Mouse (Mus musculus) adrenal gland, postnatal 10 days (tissue): ENCODE measurements around the gene 1600002K03Rik. TPM values are rescaled to one million over a fixed set of nuclear protein-coding genes. Genes with fewer than 3 reads are reported as not detected.
A peak's percentile ranks its signal among the peaks of the same experiment; 100 is the strongest.

ENCODE experiments used
- DNase-seq: peaks from one replicate; pipeline ENCODE4 v3.0.0; 2021; ENCODE audit warnings: mixed read lengths
- total RNA-seq, 2 experiments: library from RNA; stranded (reverse); gene quantifications; 2 replicates each; pipeline ENCODE4 v1.2.3; 2021

1600002K03Rik gene
- total RNA-seq, 2 experiments from 2014 or later, result 6.4 to 7.7 TPM

DNA sequence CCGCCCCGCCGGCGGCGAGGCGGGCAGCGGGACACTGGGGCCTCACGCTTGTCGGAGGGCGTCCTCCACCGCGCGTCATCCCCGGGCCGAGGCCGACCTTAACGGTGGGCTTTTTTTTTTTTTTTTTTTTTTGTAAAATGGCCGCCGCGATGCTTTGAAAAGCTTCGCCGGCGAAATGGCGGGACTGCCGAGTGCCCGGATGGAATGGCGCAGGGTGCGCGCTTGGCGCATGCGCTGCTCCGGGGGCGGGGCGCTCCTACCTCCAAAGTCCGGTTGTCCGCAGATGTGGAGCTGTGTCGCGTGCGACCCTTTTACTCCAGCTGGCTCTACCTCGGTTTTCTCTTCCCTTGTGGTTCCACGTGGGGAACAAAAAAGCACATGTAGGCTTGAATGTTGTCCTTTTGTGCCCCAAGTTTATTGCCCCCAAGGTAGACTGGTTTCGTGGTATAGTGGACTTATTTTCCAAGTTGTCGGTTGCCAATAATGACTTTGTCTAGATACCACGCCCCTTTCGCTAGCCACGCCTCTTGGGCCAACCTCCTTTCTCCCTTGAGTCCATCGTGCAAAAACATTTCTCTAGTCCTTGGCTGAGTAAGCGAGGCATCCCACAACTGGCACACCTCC lies 4.6 kb upstream of the 1600002K03Rik start:
- peak; percentile 98 for DNase-seq

DNA sequence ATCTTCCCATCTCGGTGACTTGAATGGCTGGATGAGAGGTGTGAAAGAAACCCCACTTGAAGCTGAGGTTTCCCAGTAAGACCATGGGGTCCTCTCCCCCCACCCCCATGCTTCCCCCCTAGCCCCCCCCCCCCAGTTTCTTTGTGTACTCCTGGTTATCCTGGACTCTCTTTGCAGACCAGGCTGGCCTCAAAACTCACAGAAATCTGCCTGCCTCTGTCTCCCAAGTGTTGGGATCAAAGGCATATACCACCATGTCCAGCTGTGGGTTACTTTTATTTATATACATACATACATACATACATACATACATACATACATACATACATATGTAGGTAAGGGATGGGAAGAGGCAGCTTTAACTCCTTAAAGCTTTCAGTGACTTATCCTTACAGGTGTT lies 3.7 kb upstream of the 1600002K03Rik start:
- DNase-seq, result no peak

DNA sequence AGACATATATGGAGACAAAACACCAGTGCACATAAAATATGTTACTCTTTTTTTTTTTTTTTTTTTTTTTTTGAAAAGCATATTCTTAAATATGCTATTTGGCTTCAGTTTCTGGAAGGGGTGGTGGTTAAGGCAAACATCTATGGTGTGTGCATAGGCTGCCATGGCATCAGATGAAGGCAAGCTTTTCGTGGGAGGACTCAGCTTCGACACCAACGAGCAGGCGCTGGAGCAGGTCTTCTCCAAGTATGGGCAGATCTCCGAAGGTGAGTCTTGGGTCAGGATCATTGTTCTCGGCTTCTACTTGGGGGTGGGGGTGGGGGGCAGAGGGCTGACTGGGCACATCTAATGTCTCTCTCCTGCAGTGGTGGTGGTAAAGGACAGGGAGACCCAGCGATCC lies 3.1 kb upstream of the 1600002K03Rik start:
- DNase-seq, result no peak

DNA sequence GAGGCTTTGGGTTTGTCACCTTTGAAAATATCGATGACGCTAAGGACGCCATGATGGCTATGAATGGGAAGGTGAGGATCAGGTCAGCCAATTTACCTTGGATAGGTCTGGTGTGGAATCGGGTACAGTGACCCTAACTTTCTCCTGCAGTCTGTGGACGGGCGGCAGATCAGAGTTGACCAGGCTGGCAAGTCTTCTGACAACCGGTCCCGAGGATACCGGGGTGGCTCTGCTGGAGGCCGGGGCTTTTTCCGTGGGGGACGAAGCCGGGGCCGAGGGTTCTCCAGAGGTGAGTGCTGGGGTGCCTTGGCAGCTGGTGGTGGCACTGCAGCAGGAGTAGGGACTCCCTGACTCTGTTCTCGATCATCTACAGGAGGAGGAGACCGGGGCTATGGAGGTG lies 2.7 kb upstream of the 1600002K03Rik start:
- DNase-seq, result no peak

DNA sequence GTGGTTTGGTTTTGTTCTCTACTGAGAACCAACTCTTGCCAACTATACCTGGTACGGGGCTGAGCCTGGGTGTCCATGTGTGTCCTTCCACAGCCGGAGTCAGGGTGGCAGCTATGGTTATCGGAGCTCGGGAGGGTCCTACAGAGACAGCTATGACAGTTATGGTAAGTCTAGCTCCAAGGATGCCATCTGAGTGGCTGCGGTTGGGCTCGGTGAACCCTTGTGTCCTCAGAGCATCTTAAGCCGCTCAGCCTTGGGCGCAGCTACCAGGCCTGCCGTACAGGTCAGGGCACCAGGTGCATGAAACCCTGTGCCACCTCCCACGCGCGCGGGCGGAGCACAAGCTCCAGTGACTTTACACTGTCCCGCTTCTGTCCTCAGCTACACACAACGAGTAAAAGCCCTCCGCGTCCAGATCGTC lies 2.1 kb upstream of the 1600002K03Rik start:
- no peak for DNase-seq

DNA sequence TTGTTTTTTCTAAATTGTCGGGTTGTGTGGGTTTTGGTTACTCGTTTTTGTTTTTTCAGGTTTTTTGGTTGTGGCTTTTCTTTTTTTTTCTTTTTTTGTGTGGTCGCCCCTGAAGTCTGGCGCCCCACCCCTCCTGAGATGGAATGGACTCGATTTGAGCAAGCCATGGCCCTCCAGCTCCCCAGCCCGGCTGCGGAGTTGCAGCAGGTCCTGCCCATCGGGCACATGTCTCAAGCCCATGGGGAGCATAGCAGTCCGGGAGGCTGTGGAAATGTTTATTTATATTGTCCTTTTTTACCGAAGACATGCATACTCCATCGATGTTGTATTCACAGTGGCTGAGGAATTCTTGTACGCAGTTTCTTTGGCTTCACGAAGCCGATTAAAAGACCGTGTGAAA lies 1.5 kb upstream of the 1600002K03Rik start:
- no peak for DNase-seq

DNA sequence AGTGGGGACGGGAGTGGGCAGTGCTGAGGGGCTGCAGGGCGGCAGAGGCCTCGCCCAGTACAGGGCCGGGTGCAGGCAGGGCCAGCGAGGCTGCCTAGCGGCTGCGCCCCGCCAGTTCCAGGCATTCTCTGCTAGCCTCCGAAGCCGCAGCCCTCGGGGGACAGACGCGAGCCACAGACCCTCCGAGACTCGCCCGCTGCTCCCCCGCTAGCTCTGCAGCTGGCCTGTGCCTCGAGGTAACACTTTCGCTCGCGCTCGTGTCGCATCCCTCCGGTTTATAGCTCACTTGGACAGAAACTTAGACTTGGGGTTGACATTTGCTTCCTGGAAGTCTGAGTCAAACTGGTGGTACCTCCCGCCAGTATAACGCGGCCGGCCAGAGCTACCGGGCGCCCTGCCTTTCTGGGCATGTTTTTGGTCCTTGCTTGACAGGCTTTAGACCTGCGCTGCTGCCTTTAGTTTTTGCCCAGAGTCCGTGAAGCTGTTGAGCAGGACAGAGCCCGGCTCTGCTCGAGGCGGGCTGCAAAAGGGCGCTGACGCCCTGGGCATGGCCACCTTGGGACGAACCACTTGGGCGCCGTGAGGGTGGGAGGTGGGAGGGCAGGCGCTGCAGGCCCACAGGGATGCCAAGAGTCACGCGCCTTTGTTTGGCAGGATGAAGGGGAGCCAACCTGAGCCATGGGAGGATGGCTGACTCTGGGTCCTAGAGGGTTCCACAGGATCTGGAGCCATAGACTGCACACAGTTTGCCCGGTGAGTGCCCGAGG lies 801 bp upstream of the 1600002K03Rik start:
- DNase-seq, result peak; percentile 41

DNA sequence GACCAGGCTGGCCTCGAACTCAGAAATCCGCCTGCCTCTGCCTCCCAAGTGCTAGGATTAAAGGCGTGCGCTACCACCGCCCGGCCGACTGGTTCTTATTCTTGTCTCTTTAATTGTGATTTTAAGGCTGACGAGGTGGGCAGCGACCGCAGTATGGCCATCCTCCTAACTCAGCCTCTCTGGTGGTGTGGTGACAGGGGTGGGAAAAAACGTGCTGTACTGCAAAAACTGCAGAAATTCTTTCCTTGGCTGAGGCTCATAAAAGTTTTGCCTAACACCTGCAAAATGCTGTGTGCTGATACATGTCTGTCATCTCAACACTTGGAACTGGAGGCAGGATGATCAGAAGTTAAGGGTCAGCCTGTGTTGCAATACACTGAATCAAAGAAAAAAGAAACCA lies 614 bp downstream of the 1600002K03Rik start:
- DNase-seq, result no peak

DNA sequence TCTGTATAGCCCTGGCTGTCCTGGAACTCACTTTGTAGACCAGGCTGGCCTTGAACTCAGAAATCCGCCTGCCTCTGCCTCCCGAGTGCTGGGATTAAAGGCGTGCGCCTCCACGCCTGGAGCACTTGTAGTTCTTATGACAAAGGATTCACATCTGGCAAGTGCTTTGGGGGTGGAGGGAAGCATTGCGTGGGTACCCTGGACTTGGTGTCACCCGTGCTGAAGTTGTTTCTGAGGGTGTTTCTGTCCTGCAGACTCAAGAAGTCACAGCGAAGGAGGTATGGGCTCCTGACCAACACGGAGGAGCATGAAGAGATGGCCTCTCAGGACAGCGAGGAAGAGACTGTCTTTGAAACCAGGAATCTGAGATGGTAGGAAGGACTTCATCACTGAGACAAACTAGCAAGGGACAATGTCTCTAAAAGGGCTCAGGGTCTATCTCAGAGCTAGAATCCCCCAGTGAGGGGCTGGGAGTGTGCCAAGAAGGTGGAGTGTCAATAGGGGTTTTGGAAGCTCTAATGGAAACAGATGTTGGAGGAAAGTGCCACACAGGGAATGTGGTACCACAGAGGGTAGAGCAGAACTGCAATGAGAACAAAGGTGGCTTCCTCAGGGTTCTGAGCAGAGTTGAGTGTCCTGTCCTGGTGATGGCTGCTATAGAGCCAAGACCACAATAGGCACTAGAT lies 1.4 kb downstream of the 1600002K03Rik start:
- no peak for DNase-seq

DNA sequence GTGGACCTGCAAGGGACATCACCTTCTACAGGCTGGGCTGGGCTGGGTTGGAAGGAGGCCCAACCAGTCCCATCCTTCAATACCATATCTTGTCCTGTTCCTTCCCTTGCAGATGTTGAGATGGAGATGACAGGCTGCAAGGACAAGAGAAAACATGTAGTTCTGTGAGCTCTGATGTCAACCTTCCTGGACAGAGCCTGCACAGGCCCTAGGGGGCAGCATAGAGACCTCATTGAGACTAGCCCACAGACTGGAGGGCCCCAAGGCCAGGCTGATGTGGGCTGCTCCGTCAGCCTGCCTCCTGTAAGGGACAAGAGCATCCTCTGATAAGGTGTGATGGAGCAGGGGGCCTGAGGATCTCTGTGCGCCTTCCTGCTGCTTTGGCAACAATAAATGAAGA lies 2.0 kb downstream of the 1600002K03Rik start:
- DNase-seq, result peak; percentile 54

DNA sequence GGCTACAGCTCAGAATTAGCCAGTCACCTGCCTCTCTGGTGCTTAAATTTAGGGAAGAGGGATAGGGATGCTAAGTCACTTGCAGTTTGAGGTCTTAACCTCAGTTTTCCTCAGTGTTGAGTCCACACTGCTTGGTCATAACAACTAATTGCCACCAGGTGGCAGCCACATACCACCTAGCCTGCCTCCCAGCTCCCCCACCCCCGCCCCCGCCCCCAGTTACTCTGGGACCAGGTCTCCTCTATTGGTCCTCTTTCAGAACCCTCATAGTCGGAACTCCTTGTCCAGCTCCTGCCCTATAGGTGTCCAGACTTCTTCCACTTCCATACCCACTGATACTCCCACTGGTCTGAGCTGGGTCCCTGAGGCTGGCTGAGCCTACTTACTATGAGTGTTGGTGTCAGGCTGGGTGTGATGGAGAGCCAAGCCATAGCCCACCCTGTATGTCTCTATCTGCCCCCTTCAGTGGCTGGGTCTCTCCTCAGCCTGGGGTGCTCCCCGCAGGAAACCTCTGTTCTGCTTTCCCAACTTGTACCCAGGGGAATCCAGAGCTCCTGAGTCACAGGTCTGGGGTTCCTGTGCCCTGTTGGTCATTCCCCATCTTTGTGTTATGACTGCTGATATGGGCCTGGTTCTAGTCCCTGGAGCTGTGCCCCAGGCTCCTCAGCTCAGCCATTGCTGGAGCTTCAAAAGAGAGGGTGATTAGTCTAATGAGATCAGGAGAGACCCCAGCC lies 3.0 kb downstream of the 1600002K03Rik start:
- no peak for DNase-seq

DNA sequence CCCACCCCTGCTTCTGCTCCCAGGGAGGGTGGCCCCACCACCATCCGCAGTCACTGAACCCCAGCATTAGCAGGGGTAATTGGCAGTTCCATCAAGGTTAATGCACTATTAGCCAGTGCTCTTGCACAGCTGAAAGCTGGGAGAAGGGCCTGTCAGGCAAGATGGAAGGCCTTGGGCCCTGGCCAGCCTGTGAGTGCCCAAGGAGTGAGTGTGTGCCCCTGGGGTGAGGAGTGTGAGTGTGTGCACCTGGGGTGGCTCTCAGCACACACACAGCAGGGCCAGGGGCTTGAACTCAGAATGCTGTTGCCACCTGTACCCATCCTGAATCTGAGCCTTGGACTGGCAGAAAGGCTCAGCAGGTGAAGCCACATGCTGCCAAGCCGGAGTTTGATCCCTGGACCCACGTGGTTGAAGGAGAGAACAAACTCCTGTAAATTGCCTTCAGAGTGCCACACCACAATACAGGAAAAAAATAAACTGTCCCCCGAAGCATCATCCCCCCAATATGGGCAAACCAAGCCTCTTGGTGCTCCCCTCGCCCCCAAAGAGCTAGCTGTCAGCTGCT lies 3.6 kb downstream of the 1600002K03Rik start:
- DNase-seq, result peak; percentile 65

DNA sequence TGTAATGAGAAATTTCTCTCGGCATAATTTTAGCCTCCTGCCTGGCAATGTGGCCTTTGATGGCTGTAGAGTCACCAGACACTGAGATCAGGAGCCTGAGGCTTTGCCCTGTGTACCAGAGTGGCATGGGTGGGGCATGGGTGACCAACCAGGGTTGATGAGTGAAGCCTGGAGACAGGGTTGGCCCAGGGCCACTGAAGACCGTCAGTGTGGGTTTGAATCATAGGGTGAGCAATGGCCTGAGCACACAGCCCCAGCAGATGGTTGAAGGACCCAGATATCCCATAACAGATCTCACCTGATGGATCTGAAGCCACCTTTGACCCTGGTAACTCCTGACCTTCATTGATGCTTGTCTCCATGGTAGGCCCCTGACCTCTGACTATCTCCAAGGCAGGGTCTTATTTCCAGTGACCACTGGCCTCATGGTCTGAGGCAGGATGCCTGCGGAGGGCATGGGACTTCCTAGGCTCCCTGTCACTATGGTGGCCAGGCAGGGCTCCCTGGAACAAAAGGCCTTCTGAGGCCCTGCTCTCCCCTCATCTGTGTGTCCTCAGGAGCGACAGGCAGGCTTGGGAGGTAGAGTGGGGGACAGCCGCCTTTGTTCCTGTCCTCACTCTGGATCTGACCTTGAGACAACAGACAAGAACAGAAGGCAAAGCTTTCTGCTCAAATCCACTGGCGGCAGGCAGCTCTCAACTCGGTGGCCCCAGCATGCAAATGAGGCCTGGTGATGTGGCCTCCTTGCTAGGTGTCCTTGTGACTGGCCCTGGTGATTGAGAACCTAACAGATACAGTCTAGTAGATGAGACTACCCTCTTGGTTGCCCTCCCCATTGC lies 4.9 kb downstream of the 1600002K03Rik start:
- peak; percentile 80 for DNase-seq

DNA sequence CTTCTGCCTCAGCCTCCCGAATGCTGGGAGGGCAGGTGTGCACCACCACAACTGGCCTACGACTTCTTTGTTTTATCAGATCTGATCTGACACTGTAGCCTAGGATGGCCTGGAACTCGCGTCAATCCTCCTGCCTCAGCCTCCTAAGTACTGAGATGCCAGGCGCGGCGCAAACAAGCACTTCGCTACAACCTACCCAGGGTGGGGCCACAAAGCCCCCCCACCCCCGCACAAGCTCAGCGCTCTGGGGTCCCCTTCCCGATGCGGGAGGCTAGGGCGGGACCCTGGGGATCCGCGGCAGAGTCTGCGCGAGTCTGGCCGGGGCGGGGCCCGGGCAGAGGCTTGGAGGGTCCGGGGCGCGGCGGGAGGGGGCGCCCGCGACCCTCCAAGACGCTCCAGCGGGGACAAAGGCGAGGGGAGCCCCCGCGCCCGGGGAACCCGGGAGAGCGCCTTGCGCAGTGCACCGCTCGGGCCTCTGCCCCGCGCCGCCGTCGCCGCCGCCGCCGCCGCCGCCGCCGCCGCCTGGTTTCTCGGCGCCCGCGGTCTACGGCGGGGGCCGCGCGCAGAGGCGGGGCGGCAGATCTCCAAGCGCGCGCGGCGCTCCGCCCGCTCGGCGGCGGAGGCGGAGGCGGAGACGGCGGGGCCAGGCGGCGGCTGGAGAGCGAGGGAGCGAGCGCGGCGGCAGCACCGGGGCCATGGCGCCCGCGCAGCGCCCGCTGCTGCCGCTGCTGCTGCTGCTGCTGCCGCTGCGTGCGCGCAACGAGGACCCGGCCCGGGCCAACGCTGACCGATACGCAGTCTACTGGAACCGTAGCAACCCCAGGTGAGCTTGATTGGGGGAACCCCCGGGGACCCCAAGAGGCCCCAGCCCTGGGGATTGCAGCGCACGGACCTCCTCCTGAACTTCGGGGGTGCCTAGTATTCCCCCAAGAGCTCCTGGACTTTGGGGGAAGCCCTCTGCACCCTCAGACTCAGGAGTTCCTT lies 6.6 kb downstream of the 1600002K03Rik start, which contains the start of gene Efna2:
Efna2 (plus strand) TSS at position 415 of the 984 bp plus-strand sequence.
- DNase-seq, result peak; percentile 76

DNA sequence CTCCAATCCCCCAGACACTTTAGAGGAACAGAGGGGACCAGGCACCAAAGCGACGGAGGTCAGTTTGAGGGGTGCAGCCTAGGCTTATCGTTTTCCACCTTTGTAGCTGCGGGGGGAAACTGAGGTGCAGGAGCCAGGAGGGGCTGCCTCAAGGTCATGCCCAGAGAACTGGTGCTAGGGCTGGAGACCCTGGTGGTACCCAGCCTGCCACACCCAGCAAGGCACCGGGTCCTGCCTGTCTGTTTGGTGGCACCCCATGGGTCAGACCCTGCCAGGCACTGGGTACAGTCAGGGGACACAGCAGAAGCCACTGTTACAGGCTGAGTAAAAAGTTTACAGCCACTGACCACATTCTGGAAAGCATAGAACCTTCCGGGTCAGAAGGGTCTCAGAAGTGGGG lies 7.5 kb downstream of the 1600002K03Rik start:
- no peak for DNase-seq

DNA sequence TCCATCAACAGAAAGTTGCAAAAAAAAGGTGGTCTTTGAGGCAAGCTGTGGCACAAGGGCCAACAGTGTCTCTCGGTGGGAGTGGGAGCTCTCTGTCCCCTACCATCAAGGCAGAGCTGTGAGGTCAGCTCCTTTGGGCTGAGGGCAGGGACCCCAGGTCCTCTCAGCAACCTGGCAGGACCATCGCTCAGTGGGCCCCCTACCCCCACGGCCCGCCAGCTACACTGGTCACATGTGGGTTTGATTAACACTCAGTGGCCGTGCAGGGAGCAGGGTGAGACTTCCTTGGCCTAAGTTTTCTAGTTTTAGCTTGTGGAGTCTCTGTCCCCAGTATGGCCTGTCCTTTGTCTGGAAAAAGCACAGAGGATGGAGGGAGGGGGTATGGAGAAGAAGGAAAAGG lies 8.1 kb downstream of the 1600002K03Rik start:
- DNase-seq, result no peak

DNA sequence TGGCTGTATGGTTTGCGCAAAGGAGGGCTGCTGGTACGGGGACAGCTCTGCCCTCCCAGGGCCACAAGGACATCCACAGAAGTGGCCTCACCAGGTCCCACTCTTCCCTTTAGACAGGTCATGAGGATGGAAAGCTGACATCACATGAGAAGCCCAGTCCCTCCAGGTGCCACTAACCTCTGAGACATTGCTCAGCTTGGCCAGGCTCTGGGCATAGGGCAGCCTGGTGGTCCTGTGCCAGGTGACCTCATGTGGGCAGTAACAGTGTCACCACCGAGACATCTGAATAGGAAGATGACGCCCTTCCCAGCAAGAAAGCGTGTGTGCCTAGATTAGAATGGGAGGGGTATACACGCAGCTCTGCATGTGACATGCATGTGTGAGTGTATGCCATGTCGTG lies 9.8 kb downstream of the 1600002K03Rik start:
- no peak for DNase-seq

DNA sequence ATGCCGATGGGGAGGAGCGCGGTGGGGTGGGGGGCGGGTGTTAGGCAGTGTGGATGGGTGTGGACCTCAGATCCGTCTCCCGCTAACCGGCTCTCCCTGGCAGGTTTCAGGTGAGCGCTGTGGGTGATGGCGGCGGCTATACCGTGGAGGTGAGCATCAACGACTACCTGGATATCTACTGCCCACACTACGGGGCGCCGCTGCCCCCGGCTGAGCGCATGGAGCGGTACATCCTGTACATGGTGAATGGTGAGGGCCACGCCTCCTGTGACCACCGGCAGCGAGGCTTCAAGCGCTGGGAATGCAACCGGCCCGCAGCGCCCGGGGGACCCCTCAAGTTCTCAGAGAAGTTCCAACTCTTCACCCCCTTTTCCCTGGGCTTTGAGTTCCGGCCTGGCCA lies 13.9 kb downstream of the 1600002K03Rik start:
- DNase-seq, result no peak

DNA sequence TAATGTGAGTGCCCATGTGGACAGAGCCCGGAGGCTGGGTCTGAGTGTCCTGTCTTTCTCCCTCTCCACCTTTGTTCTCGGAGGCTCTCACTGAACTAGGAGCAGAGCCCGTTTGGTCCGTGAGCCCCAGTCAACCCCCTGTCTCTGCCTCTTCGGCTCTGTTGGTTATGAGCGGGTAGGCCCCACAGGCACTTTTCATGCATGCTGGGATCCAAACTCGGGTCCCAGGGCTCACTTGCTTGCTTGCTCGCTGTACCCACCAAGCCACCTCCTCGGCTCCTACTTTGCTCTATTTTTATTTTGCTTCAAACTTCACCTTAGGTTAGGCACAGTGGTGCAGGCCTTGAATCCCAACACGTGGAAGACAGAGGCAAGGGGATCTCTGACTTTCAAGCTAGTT lies 15.0 kb downstream of the 1600002K03Rik start:
- no peak for DNase-seq

DNA sequence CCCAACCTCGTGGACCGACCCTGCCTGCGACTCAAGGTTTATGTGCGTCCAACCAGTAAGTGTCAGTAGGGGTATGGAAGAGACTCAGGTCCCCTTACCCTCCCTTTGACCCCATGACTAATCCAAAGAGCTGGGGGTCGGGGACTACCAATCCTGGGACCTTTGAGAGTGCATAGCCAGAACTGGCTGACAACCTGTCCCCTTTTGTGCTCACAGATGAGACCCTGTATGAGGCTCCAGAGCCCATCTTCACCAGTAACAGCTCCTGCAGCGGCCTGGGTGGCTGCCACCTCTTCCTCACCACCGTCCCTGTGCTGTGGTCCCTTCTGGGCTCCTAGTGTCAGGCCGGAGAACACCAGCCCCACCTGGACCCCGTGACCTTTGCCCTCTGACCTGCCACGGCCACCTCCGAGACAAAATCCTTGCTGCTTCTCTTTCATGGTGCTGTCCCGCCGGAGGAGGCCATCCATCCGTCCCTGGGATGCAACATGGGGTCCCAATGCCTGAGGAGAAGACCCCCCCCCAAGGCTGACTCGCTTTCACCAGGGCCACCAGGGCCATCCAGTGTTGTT lies 15.8 kb downstream of the 1600002K03Rik start:
- no peak for DNase-seq
